Mouse (Mus musculus): ENCODE data around the gene Gm6793.

Gene Gm6793

DNA sequence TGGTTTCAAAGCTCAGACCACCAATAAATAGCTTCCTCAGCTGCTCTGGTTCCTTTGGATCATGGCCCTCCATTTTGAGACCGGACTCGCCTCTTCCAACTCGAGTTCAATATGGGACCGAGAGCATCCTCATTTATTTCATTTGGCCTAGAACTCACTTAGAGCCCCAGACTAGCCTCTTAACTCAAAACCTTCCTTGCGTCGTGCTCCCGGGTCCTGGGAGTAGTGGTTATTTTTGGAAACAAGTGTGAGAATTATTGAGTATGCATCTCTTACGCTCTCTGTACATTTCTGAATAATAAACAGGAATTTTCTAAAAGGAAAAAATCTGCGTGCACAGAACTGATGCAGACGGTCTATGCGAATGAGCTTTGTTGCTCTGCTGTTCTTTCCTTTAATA, at the start of gene Gm6793:
Gene Gm6793, minus strand, starts transcription at position 101 of the 400 bp plus-strand sequence.
- DNase-seq (ENCODE audit: low read depth, low spot score): no peak

- peak; percentile 49 for DNase-seq (ENCODE audit: low read depth, low spot score)
Observed at GRCm38 (mm10) chr8:112061372-112061771, 46.5 kb upstream of the Gm6793 start.

- DNase-seq (ENCODE audit: low read depth, low spot score): no peak
Observed at GRCm38 (mm10) chr8:112054456-112054855, 39.6 kb upstream of the Gm6793 start.

DNA sequence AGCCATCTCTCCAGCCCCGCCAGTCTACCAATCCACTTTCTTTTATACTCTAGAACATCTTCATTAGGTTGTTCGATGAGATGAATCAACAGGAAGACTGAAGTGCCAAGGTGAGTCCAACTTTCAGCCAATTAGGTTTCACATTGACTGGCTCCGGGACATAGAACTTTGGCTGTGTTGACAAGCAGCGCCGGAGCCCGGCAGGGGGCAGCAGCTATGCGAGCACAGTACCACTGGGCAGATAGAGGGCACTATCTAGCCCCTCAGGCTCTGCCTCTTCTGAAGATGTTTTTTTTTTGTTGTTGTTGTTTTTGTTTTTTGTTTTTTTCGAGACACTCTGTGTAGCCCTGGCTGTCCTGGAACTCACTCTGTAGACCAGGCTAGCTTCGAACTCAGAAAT, 36.7 kb upstream of the Gm6793 start:
- no peak for DNase-seq (ENCODE audit: low read depth, low spot score)

- DNase-seq (ENCODE audit: low read depth, low spot score): no peak
Observed at GRCm38 (mm10) chr8:112049984-112050383, 35.1 kb upstream of the Gm6793 start.

DNA sequence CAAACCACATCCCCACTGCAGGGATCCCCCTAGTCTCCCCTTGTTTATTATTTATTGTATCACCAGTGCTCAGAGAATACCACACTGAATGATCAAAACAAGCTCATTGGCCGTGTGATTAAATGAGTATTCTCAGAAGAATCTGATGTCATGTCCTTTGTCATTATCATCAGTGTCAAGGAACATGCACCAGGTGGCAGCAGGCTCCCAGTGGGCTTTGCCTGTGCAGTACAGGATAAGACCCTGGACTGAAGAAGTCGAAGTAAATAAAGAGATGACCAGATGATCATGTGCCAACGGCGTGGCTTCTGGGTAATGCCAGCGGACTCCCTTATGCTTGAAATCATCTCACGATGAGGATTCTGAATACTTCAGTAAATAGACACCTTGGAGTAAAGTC, 33.5 kb upstream of the Gm6793 start:
- no peak for DNase-seq (ENCODE audit: low read depth, low spot score)

DNA sequence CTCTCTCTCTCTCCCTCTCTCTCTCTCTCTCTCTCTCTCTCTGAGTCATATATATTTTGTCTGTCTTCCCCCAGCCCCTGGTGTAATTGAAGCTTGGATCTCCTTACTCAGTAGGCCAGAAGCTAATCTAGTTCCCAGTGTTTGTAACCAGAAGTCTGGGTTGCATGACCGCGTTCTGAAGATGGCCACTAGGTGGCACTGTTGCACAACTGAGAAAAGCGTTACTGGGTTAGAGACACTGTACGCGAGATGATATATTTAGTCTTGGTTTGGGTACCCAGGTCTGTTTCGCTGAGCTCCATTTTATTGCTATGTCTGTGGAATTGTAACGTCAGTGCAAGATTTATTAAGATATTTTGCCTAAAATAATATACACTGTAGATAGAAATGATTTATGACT, 31.1 kb upstream of the Gm6793 start:
- DNase-seq (ENCODE audit: low read depth, low spot score): peak; percentile 90

- DNase-seq (ENCODE audit: low read depth, low spot score): no peak
Observed at GRCm38 (mm10) chr8:112045182-112045581, 30.3 kb upstream of the Gm6793 start.

DNA sequence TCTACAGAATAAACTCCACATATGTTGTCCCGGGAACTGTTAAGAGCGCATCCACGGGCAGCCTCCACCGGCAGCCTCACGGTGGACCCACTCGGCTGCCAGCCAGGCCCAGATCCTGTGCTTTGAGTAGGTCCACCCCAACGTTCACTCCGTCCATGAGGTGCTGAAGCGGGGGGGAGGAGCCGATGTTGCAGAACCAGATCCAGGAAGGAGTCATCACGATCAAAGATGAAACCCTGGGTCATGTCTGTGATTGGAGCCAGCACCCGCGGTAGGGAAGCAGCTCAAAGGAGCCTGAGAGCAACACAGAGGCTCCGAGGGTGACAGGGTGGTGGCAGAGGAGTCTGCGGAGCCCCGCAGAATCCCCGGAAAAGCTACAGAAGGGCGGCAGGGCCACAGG, 22.7 kb upstream of the Gm6793 start:
- DNase-seq (ENCODE audit: low read depth, low spot score): no peak

- DNase-seq (ENCODE audit: low read depth, low spot score): peak; percentile 87
Observed at GRCm38 (mm10) chr8:112034603-112035002, 19.8 kb upstream of the Gm6793 start.

- no peak for DNase-seq (ENCODE audit: low read depth, low spot score)
Observed at GRCm38 (mm10) chr8:112033071-112033470, 18.2 kb upstream of the Gm6793 start.

GRCm38 (mm10) chr8:112030663-112031062, 15.8 kb upstream of the Gm6793 start:
- DNase-seq (ENCODE audit: low read depth, low spot score): no peak

- DNase-seq (ENCODE audit: low read depth, low spot score): no peak
Observed at GRCm38 (mm10) chr8:112029455-112029854, 14.6 kb upstream of the Gm6793 start.

- peak; percentile 17 for DNase-seq (ENCODE audit: low read depth, low spot score)
Observed at GRCm38 (mm10) chr8:112011816-112012242, 3.0 kb downstream of the Gm6793 start.

DNA sequence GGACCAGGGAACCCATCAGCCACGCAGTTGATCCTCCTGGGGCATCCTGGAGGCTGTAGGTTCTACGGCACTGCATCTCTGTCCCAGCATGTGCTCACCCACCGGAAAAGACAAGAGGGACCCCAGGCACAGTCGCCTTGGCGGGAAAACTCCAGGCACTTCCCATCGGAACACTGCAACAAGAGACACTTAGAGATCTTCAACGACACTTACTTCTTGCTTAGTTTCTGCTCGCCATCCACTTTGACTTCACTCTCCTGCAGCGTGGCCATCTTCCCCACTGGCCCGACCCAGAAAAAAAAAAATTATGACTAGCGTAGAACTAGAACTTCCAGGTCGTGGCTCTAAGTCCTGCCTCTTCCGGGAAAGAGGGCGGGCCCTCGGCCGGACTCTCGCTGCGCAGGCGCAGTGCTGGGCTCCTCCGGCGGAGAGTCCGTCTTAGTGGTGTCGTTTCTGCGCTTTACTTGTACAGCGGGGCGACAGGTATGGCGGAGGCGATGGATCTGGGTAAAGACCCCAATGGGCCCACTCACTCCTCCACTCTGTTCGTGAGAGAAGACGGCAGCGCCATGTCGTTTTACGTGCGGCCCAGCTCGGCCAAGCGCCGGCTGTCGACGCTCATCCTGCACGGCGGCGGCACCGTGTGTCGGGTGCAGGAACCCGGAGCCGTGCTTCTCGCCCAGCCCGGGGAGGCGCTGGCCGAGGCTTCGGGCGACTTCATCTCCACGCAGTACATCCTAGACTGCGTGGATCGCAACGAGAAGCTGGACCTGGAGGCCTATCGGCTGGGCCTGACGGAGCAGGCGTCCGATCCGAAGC, 3.6 kb downstream of the Gm6793 start, which contains the start of the genes Kars and Terf2ip:
Gene Kars, minus strand, starts transcription at position 327 of the 819 bp plus-strand sequence.
Gene Terf2ip, plus strand, starts transcription at position 402 of the 819 bp plus-strand sequence.
- peak; percentile 94 for DNase-seq (ENCODE audit: low read depth, low spot score)

- no peak for DNase-seq (ENCODE audit: low read depth, low spot score)
Observed at GRCm38 (mm10) chr8:112009558-112009957, 5.3 kb downstream of the Gm6793 start.

GRCm38 (mm10) chr8:112007669-112008068, 7.2 kb downstream of the Gm6793 start:
- DNase-seq (ENCODE audit: low read depth, low spot score): no peak

DNA sequence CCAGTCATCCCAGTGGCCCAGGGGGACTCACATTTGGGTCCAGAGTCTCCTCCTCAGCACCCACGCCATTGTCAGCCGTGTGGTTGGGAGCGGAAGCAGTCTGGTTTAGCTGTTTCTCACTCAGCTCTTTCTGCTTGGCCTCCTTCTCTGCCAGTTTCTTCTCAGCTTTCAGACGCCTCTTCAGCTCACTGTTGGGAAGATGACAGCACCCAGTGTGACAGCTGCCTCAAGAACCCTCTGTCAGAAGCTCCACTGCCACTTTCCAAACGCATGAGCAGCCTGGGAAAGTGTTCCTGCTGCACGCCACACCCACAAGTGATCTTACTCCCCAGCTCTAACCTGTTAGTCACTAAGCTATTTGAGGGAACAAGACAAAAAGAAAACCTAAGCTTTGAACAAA, 9.2 kb downstream of the Gm6793 start:
- DNase-seq (ENCODE audit: low read depth, low spot score): no peak

DNA sequence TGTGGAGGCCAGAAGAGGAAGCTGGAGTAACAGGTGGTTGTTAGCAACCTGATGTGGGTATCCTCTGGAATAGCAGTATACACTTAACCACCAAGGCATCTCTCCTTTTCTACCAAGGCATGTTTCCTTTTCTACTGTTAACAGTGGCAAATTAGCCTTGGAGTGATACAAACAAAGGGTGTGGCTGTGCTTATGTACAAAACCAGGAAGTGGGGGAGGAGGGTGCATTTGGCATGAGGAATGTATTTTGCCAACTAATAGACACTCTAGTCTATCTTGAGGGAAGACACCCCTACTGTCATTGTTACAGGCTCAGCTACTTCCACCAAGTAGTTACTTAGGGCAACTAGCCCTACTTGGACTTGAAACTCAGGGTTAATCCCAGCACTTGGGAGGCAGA, 10.1 kb downstream of the Gm6793 start:
- no peak for DNase-seq (ENCODE audit: low read depth, low spot score)

DNA sequence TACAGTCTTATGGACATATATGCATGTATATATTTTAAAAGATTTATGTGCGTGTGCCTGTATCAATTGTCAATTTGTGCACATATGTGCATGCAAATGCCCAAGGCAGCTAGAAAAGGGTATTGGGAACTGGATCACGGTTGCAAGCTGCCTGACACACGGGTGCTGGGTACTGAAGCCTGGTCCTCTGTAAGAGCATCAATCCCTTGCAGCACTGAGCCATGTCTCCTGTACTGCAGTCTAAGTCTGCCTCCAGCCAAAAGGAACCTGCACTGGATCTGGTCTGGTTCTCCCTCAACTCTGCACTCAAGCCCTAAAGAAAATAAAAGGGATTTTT, 22.2 kb downstream of the Gm6793 start:
- no peak for DNase-seq (ENCODE audit: low read depth, low spot score)

GRCm38 (mm10) chr8:111992013-111992702, 22.7 kb downstream of the Gm6793 start, which contains the start of gene Adat1:
TSS of gene Adat1 (minus strand) at chr8:111992302.
- DNase-seq (ENCODE audit: low read depth, low spot score): peak; percentile 83

DNA sequence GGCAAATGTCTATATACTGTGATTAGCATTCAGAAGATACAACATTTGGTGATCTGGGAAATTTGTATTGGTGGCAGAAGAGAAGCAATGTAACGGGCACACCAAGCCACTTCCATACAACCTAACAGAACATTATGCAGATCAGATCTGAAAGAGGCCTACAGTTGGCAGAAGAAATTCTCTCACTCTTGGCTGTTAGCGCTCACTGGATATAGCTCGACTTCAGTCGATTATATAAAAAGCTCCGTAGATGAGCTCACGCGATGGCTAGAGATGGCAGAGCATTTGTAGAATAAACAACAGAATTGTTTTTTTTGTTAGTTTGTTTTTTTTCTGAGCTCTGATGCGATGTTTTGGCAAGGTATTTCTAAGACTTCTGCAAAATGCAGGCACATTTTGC, 23.6 kb downstream of the Gm6793 start:
- no peak for DNase-seq (ENCODE audit: low read depth, low spot score)

DNA sequence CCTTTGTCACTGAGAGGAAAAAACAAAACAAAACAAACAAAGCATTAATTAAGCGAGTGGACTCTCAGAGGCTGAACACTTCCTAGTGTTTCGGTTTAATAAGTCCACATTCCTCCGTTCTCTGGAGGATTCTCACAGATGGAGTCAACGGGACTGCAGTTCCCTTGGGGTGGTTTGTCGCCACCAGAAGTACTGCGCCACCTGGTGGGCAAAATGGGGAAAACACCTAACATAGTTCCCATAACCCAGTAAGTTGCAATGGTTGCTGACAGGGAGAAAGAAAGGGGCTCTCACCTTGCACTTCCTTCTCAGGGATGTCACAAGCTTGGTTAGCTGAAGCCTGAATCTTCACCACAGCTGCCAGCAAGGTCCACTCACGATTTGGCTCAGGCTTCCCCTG, 24.9 kb downstream of the Gm6793 start:
- peak; percentile 89 for DNase-seq (ENCODE audit: low read depth, low spot score)
